Mouse (Mus musculus) neural tube, embryonic 15.5 days (tissue): ENCODE data around the gene Lmcd1. TPM values are rescaled to one million over a fixed set of nuclear protein-coding genes. Genes with fewer than 3 reads are reported as not detected.
A peak's percentile ranks its signal among the peaks of the same experiment; 100 is the strongest.

Experiments used
- ATAC-seq: fragments of 200-750 bp; cut with Nextera tagmentation; 2 replicates; pipeline ENCODE4 v1.8.0; 2017; ENCODE audit warnings: mild to moderate bottlenecking, moderate TSS enrichment, moderate library complexity; ENCODE audit not compliant: low FRiP score
- H3K27ac ChIP-seq: fragments of 300-500 bp; sonication (generic); replicated peaks from 2 replicates; pipeline ENCODE4 v1.5.1; 2015; ENCODE audit warnings: mild to moderate bottlenecking, inconsistent platforms
- H3K27me3 ChIP-seq: fragments of 300-500 bp; sonication (generic); replicated peaks from 2 replicates; pipeline ENCODE4 v1.6.1; 2015; ENCODE audit warnings: inconsistent platforms
- H3K36me3 ChIP-seq: fragments of 300-500 bp; sonication (generic); 2 replicates; pipeline ENCODE4 v1.6.1; 2015; ENCODE audit warnings: inconsistent platforms
- H3K4me1 ChIP-seq: fragments of 300-500 bp; sonication (generic); 2 replicates; pipeline ENCODE4 v1.6.1; 2015; ENCODE audit warnings: inconsistent platforms
- H3K4me2 ChIP-seq: fragments of 300-500 bp; sonication (generic); 2 replicates; pipeline ENCODE4 v1.6.1; 2015; ENCODE audit warnings: inconsistent platforms, mild to moderate bottlenecking, moderate library complexity
- H3K4me3 ChIP-seq: fragments of 300-500 bp; sonication (generic); replicated peaks from 2 replicates; pipeline ENCODE4 v1.5.1; 2015; ENCODE audit warnings: mild to moderate bottlenecking, inconsistent platforms
- H3K9ac ChIP-seq: fragments of 300-500 bp; sonication (generic); replicated peaks from 2 replicates; pipeline ENCODE4 v1.6.1; 2015; ENCODE audit warnings: mild to moderate bottlenecking, inconsistent platforms
- H3K9me3 ChIP-seq: fragments of 300-500 bp; sonication (generic); replicated peaks from 2 replicates; pipeline ENCODE4 v1.6.1; 2016; ENCODE audit warnings: inconsistent platforms
- WGBS: fragments of 180-500 bp; shearing (Covaris S2); methylation state at CpG from one replicate; pipeline ENCODE4 v1.1.7; 2015; ENCODE audit warnings: mixed read lengths; 5-methylcytosine and 5-hydroxymethylcytosine counted together
- polyA plus RNA-seq: library from polyadenylated mRNA; unstranded; fragments of >200 nt; fragmentation: Nextera tagmentation; extraction: Ambion mirVana; gene quantifications from 2 replicates; pipeline ENCODE4 v1.2.1, GENCODE M21; 2015

Lmcd1 gene
- polyA plus RNA-seq, 1 experiment from 2014 or later, result 15.1 TPM

GRCm38 (mm10) chr6:112264321-112264720, 9.2 kb upstream of the Lmcd1 start:
- Histone ChIP-seq H3K9ac (no peak overlapping the region), H3K27ac (no peak overlapping the region), H3K4me2 (no peak overlapping the region), H3K4me3 (no peak overlapping the region), H3K36me3 (no peaks in the 10 kb centered on the region), H3K27me3 (no peaks in the 10 kb centered on the region), H3K4me1 (0 out of 2 replicates have a peak, but pooled peaks cover 8% of the 10 kb centered on the region), H3K9me3 (no peaks in the 10 kb centered on the region)
- ATAC-seq, result no peak
- WGBS, result 91% methylated on average over 1 of the region's 1 CpGs

GRCm38 (mm10) chr6:112266631-112267030, 6.9 kb upstream of the Lmcd1 start:
- WGBS, result 34% methylated on average over 1 of the region's 1 CpGs

GRCm38 (mm10) chr6:112267661-112268357, 5.7 kb upstream of the Lmcd1 start:
- H3K4me2 ChIP-seq, result no peak overlapping the region
- WGBS, result 74% methylated on average over 6 of the region's 6 CpGs
- H3K9me3 ChIP-seq, result no peaks in the 10 kb centered on the region

More at GRCm38 (mm10) chr6:112266631-112267030, 6.9 kb upstream of the Lmcd1 start:
- Histone ChIP-seq H3K9ac (no peak overlapping the region), H3K27me3 (no peaks in the 10 kb centered on the region; the same call in 1 of the 2 replicates), H3K9me3 (no peaks in the 10 kb centered on the region), H3K36me3 (no peaks in the 10 kb centered on the region), H3K4me3 (no peak overlapping the region), H3K27ac (no peak overlapping the region), H3K4me1 (0 out of 2 replicates have a peak, but pooled peaks cover 8% of the 10 kb centered on the region), H3K4me2 (no peak overlapping the region)
- no peak for ATAC-seq

GRCm38 (mm10) chr6:112274261-112275055, 900 bp downstream of the Lmcd1 start:
- Histone ChIP-seq H3K27ac (peak overlapping the region; percentile 65; the same call in 1 of the 2 replicates), H3K36me3 (no peaks in the 10 kb centered on the region), H3K4me2 (peak overlapping the region; percentile 64), H3K9ac (no peak overlapping the region), H3K9me3 (no peaks in the 10 kb centered on the region), H3K27me3 (no peaks in the 10 kb centered on the region; the same call in 1 of the 2 replicates), H3K4me1 (peaks cover 13% of the 10 kb centered on the region), H3K4me3 (peak overlapping the region; percentile 31)
- ATAC-seq, result peak; percentile 78
- 23% methylated on average over 9 of the region's 9 CpGs for WGBS

More at GRCm38 (mm10) chr6:112267661-112268357, 5.7 kb upstream of the Lmcd1 start:
- ATAC-seq, result no peak
- Histone ChIP-seq H3K9ac (no peak overlapping the region), H3K4me1 (0 out of 2 replicates have a peak, but pooled peaks cover 8% of the 10 kb centered on the region), H3K36me3 (no peaks in the 10 kb centered on the region), H3K27me3 (no peaks in the 10 kb centered on the region; the same call in 1 of the 2 replicates), H3K4me3 (no peak overlapping the region), H3K27ac (no peak overlapping the region)

GRCm38 (mm10) chr6:112275731-112276245, 2.2 kb downstream of the Lmcd1 start:
- Histone ChIP-seq H3K4me2 (0 out of 2 replicates have a peak overlapping the region, but pooled peaks have one; percentile 6), H3K27ac (no peak overlapping the region), H3K4me3 (no peak overlapping the region), H3K27me3 (no peaks in the 10 kb centered on the region; the same call in 1 of the 2 replicates), H3K9ac (no peak overlapping the region), H3K4me1 (peaks cover 13% of the 10 kb centered on the region), H3K9me3 (no peaks in the 10 kb centered on the region), H3K36me3 (no peaks in the 10 kb centered on the region)
- ATAC-seq, result no peak
- 67% methylated on average over 6 of the region's 6 CpGs for WGBS

GRCm38 (mm10) chr6:112278805-112279204, 5.2 kb downstream of the Lmcd1 start:
- Histone ChIP-seq H3K4me3 (no peak overlapping the region), H3K27ac (no peak overlapping the region), H3K4me2 (no peak overlapping the region), H3K9me3 (no peaks in the 10 kb centered on the region), H3K36me3 (no peaks in the 10 kb centered on the region), H3K4me1 (peaks cover 6% of the 10 kb centered on the region), H3K9ac (no peak overlapping the region), H3K27me3 (no peaks in the 10 kb centered on the region)
- ATAC-seq, result no peak
- WGBS, result 91% methylated on average over 1 of the region's 1 CpGs

GRCm38 (mm10) chr6:112280161-112280560, 6.6 kb downstream of the Lmcd1 start:
- ATAC-seq, result no peak
- H3K4me2 ChIP-seq, result no peak overlapping the region
- no peaks in the 10 kb centered on the region for H3K27me3 ChIP-seq
- no peaks in the 10 kb centered on the region for H3K4me1 ChIP-seq
- no peaks in the 10 kb centered on the region for H3K36me3 ChIP-seq
- 94% methylated on average over 2 of the region's 2 CpGs for WGBS
- H3K9me3 ChIP-seq, result no peaks in the 10 kb centered on the region
- no peak overlapping the region for H3K27ac ChIP-seq
- H3K4me3 ChIP-seq, result no peak overlapping the region
- H3K9ac ChIP-seq, result no peak overlapping the region

GRCm38 (mm10) chr6:112280945-112281344, 7.4 kb downstream of the Lmcd1 start:
- H3K4me2 ChIP-seq, result no peak overlapping the region
- H3K4me3 ChIP-seq, result no peak overlapping the region
- H3K9ac ChIP-seq, result no peak overlapping the region
- no peaks in the 10 kb centered on the region for H3K27me3 ChIP-seq
- WGBS, result 57% methylated on average over 3 of the region's 3 CpGs
- no peak for ATAC-seq
- H3K27ac ChIP-seq, result no peak overlapping the region
- no peaks in the 10 kb centered on the region for H3K9me3 ChIP-seq
- H3K36me3 ChIP-seq, result no peaks in the 10 kb centered on the region
- no peaks in the 10 kb centered on the region for H3K4me1 ChIP-seq

GRCm38 (mm10) chr6:112281935-112282334, 8.4 kb downstream of the Lmcd1 start:
- Histone ChIP-seq H3K4me3 (no peak overlapping the region), H3K27me3 (no peaks in the 10 kb centered on the region), H3K9ac (no peak overlapping the region), H3K4me2 (no peak overlapping the region), H3K9me3 (no peaks in the 10 kb centered on the region), H3K36me3 (no peaks in the 10 kb centered on the region), H3K27ac (no peak overlapping the region), H3K4me1 (no peaks in the 10 kb centered on the region)
- no peak for ATAC-seq
- 95% methylated on average over 2 of the region's 2 CpGs for WGBS

GRCm38 (mm10) chr6:112284087-112284486, 10.5 kb downstream of the Lmcd1 start:
- Histone ChIP-seq H3K4me3 (no peak overlapping the region), H3K9ac (no peak overlapping the region), H3K36me3 (no peaks in the 10 kb centered on the region), H3K9me3 (no peaks in the 10 kb centered on the region), H3K27ac (no peak overlapping the region), H3K4me1 (no peaks in the 10 kb centered on the region), H3K27me3 (no peaks in the 10 kb centered on the region), H3K4me2 (no peak overlapping the region)
- no peak for ATAC-seq
- 76% methylated on average over 2 of the region's 2 CpGs for WGBS

GRCm38 (mm10) chr6:112287671-112288070, 14.1 kb downstream of the Lmcd1 start:
- Histone ChIP-seq H3K9ac (no peak overlapping the region), H3K27me3 (no peaks in the 10 kb centered on the region), H3K9me3 (no peaks in the 10 kb centered on the region), H3K4me3 (no peak overlapping the region), H3K27ac (no peak overlapping the region), H3K36me3 (no peaks in the 10 kb centered on the region), H3K4me2 (no peak overlapping the region), H3K4me1 (no peaks in the 10 kb centered on the region)
- no peak for ATAC-seq
- 94% methylated on average over 9 of the region's 9 CpGs for WGBS
